Mouse (Mus musculus) bone marrow, adult 2 months (tissue): ENCODE results near the gene Pcyox1.
"Not testable (repeated sequence)": the region's sequence is repeated elsewhere in the genome, so short reads cannot be mapped to it uniquely, and the experiment has no call there.

Experiments
- CTCF ChIP-seq: fragments of 200-500 bp; IDR thresholded peaks from 2 replicates; pipeline ENCODE4 v1.5.1; 2011; ENCODE audit warnings: low read length, control low read depth; ENCODE audit not compliant: control insufficient read depth, insufficient read depth
- POLR2A ChIP-seq: fragments of 200-500 bp; IDR thresholded peaks from 2 replicates; pipeline ENCODE4 v1.6.1; 2011; ENCODE audit warnings: low read depth, mild to moderate bottlenecking, control low read depth, low read length, borderline replicate concordance; ENCODE audit not compliant: control insufficient read depth

DNA sequence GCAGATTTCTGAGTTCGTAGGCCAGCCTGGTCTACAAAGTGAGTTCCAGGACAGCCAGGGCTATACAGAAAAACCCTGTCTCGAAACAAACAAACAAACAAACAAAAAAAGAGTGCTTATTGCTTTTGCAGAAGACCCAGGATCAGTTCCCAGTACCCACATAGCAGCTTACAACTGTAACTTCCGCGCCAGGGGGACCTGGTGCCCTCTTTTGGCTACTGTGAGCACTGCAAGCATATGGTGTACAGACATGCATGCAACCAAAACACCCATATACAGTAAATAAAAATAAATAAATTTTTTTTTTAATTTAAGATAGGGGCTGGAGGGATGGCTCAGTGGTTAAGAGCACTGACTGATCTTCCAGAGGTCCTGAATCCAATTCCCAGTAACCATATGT is 60.6 kb downstream of the Pcyox1 start:
- not testable (repeated sequence) for TF ChIP-seq CTCF, POLR2A
